Mouse (Mus musculus): Measurements from ENCODE around the gene Pilrb1.
"Not testable (repeated sequence)": the region's sequence is repeated elsewhere in the genome, so short reads cannot be mapped to it uniquely, and the experiment has no call there.

- TF ChIP-seq CTCF (conservative IDR thresholded peaks at IDR 0.05; ENCODE audit: insufficient read depth, insufficient read length, low read depth, low read length); POLR2A (IDR thresholded peaks at IDR 0.05; ENCODE audit: low read depth, low read length): not testable (repeated sequence)
Measured at GRCm38 (mm10) chr5:137871644-137872380, 13.9 kb upstream of the Pilrb1 start, which contains the start of gene Pilrb2.

All from kidney, adult 2 months (tissue).